Mouse (Mus musculus): ENCODE results near the gene Chl1. TPM values are rescaled to one million over a fixed set of nuclear protein-coding genes. Genes with fewer than 3 reads are reported as not detected.

The Chl1 gene
- polyA plus RNA-seq, 1 experiment, result 51.9 TPM

- DNase-seq, result peak in 1 of 2 experiments; percentile 62
- H3K27me3 ChIP-seq (ENCODE audit: control insufficient read depth, insufficient read depth, low read length), result no peaks in the 10 kb centered on the region
- no peak overlapping the region for H3K4me3 ChIP-seq (replicated peaks; ENCODE audit: insufficient read depth, low read depth, low read length)
- peaks cover 3% of the 10 kb centered on the region; the same call in 1 of the 2 replicates for H3K4me1 ChIP-seq (ENCODE audit: control insufficient read depth, insufficient read depth, low read length)
- 9% methylated on average over 1 of the region's 1 CpGs for WGBS
- no peak for TF ChIP-seq CTCF (IDR thresholded peaks at IDR 0.05; ENCODE audit: borderline replicate concordance, insufficient read depth, low read depth, low read length)
- no peak for TF ChIP-seq POLR2A (IDR thresholded peaks at IDR 0.05; ENCODE audit: borderline replicate concordance, insufficient read depth, low read length)
- no peak overlapping the region for H3K27ac ChIP-seq (ENCODE audit: insufficient read depth, low read length)
Observed at GRCm38 (mm10) chr6:103584224-103584623, 73.8 kb downstream of the Chl1 start.

GRCm38 (mm10) chr6:103585667-103586066, 75.3 kb downstream of the Chl1 start:
- H3K27me3 ChIP-seq (ENCODE audit: control insufficient read depth, insufficient read depth, low read length), result no peaks in the 10 kb centered on the region
- DNase-seq, result no peak
- 25% methylated on average over 1 of the region's 1 CpGs for WGBS
- H3K4me3 ChIP-seq (replicated peaks; ENCODE audit: insufficient read depth, low read depth, low read length), result no peak overlapping the region
- TF ChIP-seq CTCF (IDR thresholded peaks at IDR 0.05; ENCODE audit: borderline replicate concordance, insufficient read depth, low read depth, low read length) (no peak), POLR2A (IDR thresholded peaks at IDR 0.05; ENCODE audit: borderline replicate concordance, insufficient read depth, low read length) (no peak)
- no peak overlapping the region for H3K27ac ChIP-seq (ENCODE audit: insufficient read depth, low read length)
- peaks cover 3% of the 10 kb centered on the region; the same call in 1 of the 2 replicates for H3K4me1 ChIP-seq (ENCODE audit: control insufficient read depth, insufficient read depth, low read length)

- Histone ChIP-seq H3K27me3 (ENCODE audit: control insufficient read depth, insufficient read depth, low read length) (no peaks in the 10 kb centered on the region), H3K27ac (ENCODE audit: insufficient read depth, low read length) (no peak overlapping the region), H3K4me3 (replicated peaks; ENCODE audit: insufficient read depth, low read depth, low read length) (no peak overlapping the region), H3K4me1 (ENCODE audit: control insufficient read depth, insufficient read depth, low read length) (peaks cover 3% of the 10 kb centered on the region; the same call in 1 of the 2 replicates)
- no peak for DNase-seq
- no peak for TF ChIP-seq CTCF (IDR thresholded peaks at IDR 0.05; ENCODE audit: borderline replicate concordance, insufficient read depth, low read depth, low read length)
- no peak for TF ChIP-seq POLR2A (IDR thresholded peaks at IDR 0.05; ENCODE audit: borderline replicate concordance, insufficient read depth, low read length)
- WGBS, result 93% methylated on average over 1 of the region's 1 CpGs
Observed at GRCm38 (mm10) chr6:103586081-103586480, 75.7 kb downstream of the Chl1 start.

GRCm38 (mm10) chr6:103602070-103602469, 91.7 kb downstream of the Chl1 start:
- Histone ChIP-seq H3K4me1 (ENCODE audit: control insufficient read depth, insufficient read depth, low read length) (no peaks in the 10 kb centered on the region), H3K27ac (ENCODE audit: insufficient read depth, low read length) (no peak overlapping the region), H3K27me3 (ENCODE audit: control insufficient read depth, insufficient read depth, low read length) (no peaks in the 10 kb centered on the region), H3K4me3 (replicated peaks; ENCODE audit: insufficient read depth, low read depth, low read length) (no peak overlapping the region)
- TF ChIP-seq POLR2A (IDR thresholded peaks at IDR 0.05; ENCODE audit: borderline replicate concordance, insufficient read depth, low read length) (no peak), CTCF (IDR thresholded peaks at IDR 0.05; ENCODE audit: borderline replicate concordance, insufficient read depth, low read depth, low read length) (no peak)
- DNase-seq, result no peak
- 53% methylated on average over 4 of the region's 4 CpGs for WGBS

GRCm38 (mm10) chr6:103610656-103611055, 100.3 kb downstream of the Chl1 start:
- TF ChIP-seq POLR2A (IDR thresholded peaks at IDR 0.05; ENCODE audit: borderline replicate concordance, insufficient read depth, low read length), result no peak
- no peak for TF ChIP-seq CTCF (IDR thresholded peaks at IDR 0.05; ENCODE audit: borderline replicate concordance, insufficient read depth, low read depth, low read length)
- no peak overlapping the region for H3K27ac ChIP-seq (ENCODE audit: insufficient read depth, low read length)
- no peaks in the 10 kb centered on the region for H3K27me3 ChIP-seq (ENCODE audit: control insufficient read depth, insufficient read depth, low read length)
- 59% methylated on average over 3 of the region's 3 CpGs for WGBS
- no peak overlapping the region for H3K4me3 ChIP-seq (replicated peaks; ENCODE audit: insufficient read depth, low read depth, low read length)
- DNase-seq, result no peak
- H3K4me1 ChIP-seq (ENCODE audit: control insufficient read depth, insufficient read depth, low read length), result no peaks in the 10 kb centered on the region

- TF ChIP-seq POLR2A (IDR thresholded peaks at IDR 0.05; ENCODE audit: borderline replicate concordance, insufficient read depth, low read length) (no peak), CTCF (IDR thresholded peaks at IDR 0.05; ENCODE audit: borderline replicate concordance, insufficient read depth, low read depth, low read length) (no peak)
- H3K27ac ChIP-seq (ENCODE audit: insufficient read depth, low read length), result no peak overlapping the region
- H3K4me1 ChIP-seq (ENCODE audit: control insufficient read depth, insufficient read depth, low read length), result no peaks in the 10 kb centered on the region
- no peak overlapping the region for H3K4me3 ChIP-seq (replicated peaks; ENCODE audit: insufficient read depth, low read depth, low read length)
- no peaks in the 10 kb centered on the region for H3K27me3 ChIP-seq (ENCODE audit: control insufficient read depth, insufficient read depth, low read length)
- no peak for DNase-seq
- 67% methylated on average over 3 of the region's 3 CpGs for WGBS
Observed at GRCm38 (mm10) chr6:103612626-103613025, 102.2 kb downstream of the Chl1 start.

- Histone ChIP-seq H3K27ac (ENCODE audit: insufficient read depth, low read length) (no peak overlapping the region), H3K4me3 (replicated peaks; ENCODE audit: insufficient read depth, low read depth, low read length) (no peak overlapping the region), H3K4me1 (ENCODE audit: control insufficient read depth, insufficient read depth, low read length) (no peaks in the 10 kb centered on the region), H3K27me3 (ENCODE audit: control insufficient read depth, insufficient read depth, low read length) (no peaks in the 10 kb centered on the region)
- 90% methylated on average over 3 of the region's 3 CpGs for WGBS
- no peak for DNase-seq
- no peak for TF ChIP-seq CTCF (IDR thresholded peaks at IDR 0.05; ENCODE audit: borderline replicate concordance, insufficient read depth, low read depth, low read length)
- no peak for TF ChIP-seq POLR2A (IDR thresholded peaks at IDR 0.05; ENCODE audit: borderline replicate concordance, insufficient read depth, low read length)
Observed at GRCm38 (mm10) chr6:103613714-103614113, 103.3 kb downstream of the Chl1 start.

- H3K27ac ChIP-seq (ENCODE audit: insufficient read depth, low read length), result no peak overlapping the region
- no peak for DNase-seq
- WGBS, result 53% methylated on average over 3 of the region's 3 CpGs
- no peak overlapping the region for H3K4me3 ChIP-seq (replicated peaks; ENCODE audit: insufficient read depth, low read depth, low read length)
- TF ChIP-seq CTCF (IDR thresholded peaks at IDR 0.05; ENCODE audit: borderline replicate concordance, insufficient read depth, low read depth, low read length) (no peak), POLR2A (IDR thresholded peaks at IDR 0.05; ENCODE audit: borderline replicate concordance, insufficient read depth, low read length) (no peak)
- no peaks in the 10 kb centered on the region for H3K27me3 ChIP-seq (ENCODE audit: control insufficient read depth, insufficient read depth, low read length)
- H3K4me1 ChIP-seq (ENCODE audit: control insufficient read depth, insufficient read depth, low read length), result no peaks in the 10 kb centered on the region
Observed at GRCm38 (mm10) chr6:103615924-103616602, 105.7 kb downstream of the Chl1 start.

Measured in cerebellum, adult 2 months (tissue).